Mouse (Mus musculus): ENCODE measurements around the gene Slc8a1.

DNA sequence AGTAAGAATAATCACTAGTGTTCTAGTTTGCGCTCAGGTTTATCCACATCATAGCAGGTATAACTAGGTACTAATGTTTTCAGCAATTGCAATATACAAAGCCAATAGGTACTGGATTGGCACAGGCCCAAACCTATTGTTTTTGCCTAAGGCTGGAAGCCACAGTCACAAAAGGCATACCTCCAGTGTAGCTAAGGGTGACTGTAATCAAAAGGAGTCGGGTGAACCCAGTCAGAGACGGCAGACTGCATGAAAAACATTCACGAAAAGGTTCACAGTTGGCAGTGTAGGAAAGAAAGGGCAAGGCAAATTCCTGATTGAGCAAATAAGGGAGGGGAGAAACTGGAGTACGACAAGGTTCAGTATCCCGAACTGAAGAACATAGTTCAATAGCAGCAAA is 191.7 kb downstream of the Slc8a1 start:
- no peak for TF ChIP-seq CTCF (IDR thresholded peaks at IDR 0.05)
- no peak for TF ChIP-seq POLR2A (IDR thresholded peaks at IDR 0.05; ENCODE audit: insufficient read depth, low read depth, low read length)
- TF ChIP-seq EP300 (IDR thresholded peaks at IDR 0.05; ENCODE audit: insufficient read depth, low read depth, low read length) = no peak

Data from heart, adult 2 months (tissue).